Mouse (Mus musculus) cerebellum, adult 9-10 months (tissue): ENCODE measurements at regions not wholly inside any gene's neighbourhood (a gene's known extent, or its start where the extent isn't known, plus 50 kb on each side); places are given as distances from the start of the nearest gene placed in this dataset.

Source experiments
- DNase-seq: peaks from one replicate; pipeline ENCODE4 v3.0.0; 2022

DNA sequence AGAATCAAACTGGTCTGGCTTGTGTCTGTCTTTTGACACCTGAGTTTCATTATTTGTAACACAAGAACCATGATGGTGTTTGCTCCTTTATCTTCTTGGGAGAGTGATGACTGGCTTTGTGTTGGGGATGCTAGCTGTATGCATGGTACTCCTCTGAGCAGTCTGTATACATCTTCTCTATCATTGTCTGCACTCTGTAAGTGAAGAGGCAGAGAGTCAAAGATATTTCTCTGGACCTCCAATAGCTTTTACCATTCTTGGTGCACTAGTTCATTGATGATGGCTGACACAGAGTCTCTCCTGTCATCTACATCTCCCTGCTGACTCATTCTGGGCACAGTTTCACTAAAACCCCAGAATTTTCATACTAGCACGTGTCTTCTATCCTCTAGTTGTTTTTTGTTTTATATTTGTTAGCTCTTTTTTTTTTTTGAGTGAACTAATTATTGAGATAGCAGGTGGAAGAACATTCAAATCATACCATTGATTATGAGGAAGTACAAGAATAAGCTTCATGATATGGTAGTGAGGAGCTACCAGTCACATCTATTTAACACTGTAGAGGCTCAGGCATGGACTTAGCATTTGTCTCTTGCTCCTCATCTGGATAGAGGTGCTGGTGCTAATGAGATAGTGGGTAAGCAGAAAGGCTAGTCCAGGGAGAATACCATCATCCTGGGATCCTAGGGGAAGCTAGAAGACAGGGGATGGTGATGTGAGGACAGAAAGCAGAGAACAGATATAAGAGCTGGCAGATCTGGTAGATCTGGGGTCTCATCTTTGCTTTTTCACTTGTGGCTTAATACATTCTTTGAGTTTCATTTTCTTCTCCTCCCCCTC lies 1402.9 kb upstream of the A1bg start:
- no peak for DNase-seq

DNA sequence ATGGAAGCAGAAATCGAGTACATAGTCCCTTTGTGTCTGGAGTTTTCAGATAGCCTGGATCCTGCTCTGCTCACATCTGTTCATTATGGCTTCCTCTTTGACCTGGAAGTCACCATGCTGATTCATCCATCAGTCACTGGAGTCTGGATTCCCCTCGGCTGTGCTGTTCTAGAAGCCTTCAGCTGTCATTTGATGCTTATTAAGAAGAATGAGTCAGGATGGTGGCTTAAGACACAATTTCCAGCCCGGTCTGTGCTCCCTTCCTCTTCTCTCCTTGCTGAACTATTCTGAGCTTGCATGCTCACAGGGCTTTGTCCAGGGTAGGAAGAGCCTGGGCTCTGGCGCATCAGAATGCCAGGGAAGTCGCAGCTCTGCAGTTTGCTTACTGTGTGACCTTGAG lies 1398.2 kb upstream of the A1bg start:
- no peak for DNase-seq

DNA sequence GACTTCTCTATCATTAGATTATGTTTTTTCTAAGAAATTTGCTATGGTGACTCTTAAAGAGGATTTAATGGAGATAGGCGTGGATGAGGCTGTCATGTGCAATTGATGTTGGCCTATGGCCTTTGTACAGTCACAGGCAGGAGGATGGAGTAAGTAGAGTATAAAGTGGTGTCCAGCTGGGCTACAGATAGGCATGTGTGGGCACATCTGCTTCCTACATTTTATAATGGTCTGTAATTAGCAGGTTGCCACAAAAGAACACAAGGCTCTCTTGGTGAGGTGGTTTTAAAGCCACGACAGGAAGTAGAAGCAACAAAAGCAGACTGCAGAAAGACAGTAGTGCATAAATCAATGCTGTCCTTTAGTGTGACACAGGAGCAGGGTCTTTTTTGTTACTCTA lies 1391.6 kb upstream of the A1bg start:
- DNase-seq = no peak

DNA sequence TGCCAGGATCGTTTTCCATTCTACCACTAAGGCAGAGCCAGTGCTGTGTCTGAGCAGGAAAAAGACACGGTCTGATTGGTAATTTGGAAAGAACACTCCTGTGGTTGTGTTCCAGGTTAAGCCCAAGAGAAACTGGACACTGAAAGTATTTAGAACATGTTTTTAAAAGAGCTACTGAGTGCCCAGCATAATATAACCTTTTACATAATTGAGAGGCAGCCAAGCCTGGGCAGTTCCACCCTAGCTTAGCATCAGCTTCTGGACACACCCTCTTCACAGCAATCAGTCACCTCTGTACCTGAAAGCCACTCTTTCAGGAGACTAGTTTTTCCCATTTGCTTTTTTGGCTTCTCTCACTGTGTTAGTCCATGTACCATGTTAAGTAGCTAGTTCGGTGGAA lies 1379.4 kb upstream of the A1bg start:
- no peak for DNase-seq

DNA sequence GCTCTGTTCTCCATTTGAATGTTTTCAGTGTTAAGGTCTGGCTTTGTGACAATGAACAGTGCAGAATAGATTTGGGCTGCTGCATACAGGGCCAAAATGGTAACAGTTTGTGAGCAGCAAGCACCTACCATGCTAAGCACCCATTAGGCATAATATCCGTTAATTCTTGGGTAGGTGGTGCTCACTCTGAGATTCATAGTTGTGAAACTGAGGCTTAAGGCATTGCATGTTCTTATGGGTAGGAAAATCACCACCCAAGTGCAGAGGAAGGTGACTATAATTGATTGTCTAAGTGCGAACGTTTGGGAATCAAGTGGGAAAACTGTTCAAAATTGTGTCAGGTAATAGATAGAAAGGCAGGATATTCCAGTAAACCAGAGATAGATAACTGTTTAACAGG lies 1378.8 kb upstream of the A1bg start:
- no peak for DNase-seq

DNA sequence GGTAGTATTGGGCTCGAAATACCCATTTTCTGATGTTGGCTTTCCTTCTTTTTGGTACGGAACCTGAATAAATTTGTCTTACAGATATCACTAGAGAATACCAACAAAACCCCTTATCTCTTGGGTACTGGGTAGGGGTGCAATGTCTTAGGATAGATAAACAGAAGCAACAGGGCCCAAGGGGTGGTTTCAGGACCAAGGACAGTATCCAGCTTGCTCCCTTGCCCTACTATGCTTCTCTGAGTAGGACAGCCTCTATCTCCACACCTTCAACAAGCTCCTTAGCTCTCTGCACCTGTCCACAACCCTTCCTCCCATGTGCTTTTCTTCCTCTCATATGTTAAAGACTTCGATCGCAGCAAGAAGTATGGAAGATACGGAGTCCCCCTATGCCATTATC lies 1374.3 kb upstream of the A1bg start:
- DNase-seq = no peak

DNA sequence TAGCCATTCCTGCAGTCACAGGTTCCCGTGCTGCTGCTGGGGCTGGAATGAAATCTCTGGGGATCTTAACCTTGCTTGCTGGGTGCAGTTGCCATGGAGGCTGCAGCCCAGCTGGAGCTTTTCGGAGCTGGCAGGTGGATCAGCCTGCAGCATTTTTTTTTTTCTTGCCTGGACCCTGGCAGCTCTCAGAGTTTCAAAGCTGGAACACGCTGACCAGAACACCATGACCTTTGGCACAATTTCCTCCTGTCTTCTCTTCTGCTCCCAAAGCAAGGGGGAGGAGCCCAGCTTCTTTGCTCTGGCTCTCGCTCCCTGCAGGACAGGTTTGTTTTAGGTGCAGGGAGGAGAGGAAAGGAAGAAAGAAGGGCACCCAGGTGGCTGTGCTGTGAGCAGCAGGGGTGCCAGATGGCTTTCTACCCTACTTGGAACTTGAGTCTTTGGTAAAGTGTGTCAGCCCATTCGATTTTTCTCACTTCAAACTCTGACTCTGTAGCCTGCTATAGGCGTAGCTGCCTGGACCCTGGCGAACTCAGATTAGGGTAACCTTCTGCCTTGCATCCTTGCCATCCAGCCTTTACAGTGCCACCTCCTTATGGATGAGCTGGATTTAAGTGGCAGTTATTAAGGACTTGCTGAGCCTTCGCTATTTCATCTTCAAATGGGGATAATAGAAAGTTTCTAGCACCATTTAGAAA lies 1372.6 kb upstream of the A1bg start:
- DNase-seq = peak; percentile 24

DNA sequence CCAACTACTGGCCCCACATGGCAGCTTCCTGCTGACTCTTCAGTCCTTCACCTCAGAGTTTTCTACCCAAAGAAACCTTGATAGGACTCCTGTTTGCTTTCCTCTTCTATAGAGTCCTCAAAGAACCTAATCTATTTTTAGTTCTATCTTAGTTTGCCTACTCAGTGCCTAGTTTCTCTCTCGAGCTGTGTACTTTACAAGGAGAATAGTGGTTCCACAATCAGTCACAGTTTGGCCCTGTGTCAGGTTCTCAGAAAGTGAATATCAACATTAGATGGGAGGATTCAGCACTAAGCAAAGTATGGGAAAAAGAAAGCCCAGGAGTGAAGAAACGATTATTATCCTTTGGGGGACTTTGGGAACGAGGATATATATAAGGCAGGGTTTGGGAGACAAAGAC lies 1372.0 kb upstream of the A1bg start:
- no peak for DNase-seq

DNA sequence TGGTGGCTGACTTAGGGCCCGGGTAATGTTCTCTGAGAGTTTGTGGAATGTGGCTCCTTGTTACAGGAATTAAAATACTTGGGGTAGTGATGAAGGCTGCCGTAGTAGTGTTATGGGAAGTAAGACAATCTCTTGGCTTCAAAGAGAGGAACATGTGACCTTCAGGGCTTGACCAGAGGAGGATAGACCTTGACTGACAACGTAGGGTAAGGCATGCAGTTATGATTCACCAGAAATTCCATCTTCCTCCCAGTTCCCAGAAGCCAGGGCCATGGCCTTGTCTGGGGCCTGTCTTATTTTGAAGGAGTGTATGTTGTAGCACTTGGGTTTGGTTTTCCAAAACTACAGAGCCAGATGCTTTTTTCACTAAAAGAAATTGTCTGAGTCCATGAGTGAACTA lies 1370.1 kb upstream of the A1bg start:
- no peak for DNase-seq

DNA sequence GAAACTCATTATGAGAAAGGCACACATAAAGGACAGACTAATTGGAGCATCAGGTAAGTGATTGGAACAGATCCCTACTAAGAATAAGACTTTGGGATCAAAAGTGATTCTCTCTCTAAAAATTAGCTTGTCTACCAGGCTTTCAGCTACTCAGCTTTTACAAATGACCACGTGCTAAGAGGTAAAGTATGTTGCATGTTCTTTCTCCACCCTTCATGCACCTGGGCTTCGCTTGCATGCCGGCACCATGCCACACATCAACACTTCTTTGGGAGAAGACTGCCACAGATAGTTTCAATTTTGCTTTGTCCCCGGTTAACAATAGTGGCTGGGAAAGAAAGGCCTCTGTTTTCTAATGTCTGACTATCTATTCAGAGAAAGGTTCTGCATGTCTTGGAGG lies 1367.9 kb upstream of the A1bg start:
- DNase-seq = no peak

DNA sequence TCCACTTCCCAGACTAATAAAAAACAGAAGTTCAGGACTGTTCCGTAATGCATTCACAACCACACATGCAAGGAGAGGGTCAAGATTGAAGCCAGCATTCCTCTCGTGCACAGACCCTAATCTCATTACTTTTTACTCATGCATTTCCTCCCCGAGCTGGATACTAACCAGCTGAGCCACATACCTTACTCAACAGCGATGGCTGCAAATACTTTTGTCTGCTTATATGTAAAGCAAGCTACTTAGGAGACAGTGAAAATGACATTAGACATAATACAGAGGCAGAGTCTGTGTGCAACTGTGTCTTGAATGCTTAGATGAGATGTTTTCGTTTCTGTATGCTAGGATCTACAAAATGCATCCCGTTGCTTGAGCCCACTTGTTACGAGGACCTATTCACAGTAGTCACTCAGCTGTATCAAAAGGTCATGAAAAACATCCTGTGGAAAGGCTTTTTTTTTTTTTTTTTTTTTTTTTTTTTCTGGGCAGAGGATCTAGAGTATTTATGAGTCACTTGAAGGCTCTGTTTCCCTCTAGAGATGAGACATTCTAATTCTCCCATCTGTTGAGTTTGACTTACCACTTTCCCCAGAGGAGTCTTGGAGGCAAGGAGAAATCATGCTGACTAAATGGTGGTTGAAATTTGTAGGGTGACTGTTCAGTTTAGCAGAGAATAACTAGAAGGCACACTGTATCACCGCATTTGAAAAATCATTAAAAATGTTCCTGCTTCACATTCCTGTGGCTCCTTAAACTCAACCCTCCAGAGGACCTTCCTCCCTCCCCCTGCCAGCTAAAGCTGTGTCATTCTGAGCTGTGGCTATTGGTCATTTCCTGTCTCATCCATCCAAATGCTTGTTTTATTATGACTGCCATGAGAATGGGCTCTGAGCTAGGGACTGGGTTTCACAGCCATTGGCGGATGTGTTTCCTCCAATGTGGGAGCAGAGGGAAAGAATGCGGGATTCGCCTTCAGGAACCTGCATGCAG lies 1364.1 kb upstream of the A1bg start:
- no peak for DNase-seq

DNA sequence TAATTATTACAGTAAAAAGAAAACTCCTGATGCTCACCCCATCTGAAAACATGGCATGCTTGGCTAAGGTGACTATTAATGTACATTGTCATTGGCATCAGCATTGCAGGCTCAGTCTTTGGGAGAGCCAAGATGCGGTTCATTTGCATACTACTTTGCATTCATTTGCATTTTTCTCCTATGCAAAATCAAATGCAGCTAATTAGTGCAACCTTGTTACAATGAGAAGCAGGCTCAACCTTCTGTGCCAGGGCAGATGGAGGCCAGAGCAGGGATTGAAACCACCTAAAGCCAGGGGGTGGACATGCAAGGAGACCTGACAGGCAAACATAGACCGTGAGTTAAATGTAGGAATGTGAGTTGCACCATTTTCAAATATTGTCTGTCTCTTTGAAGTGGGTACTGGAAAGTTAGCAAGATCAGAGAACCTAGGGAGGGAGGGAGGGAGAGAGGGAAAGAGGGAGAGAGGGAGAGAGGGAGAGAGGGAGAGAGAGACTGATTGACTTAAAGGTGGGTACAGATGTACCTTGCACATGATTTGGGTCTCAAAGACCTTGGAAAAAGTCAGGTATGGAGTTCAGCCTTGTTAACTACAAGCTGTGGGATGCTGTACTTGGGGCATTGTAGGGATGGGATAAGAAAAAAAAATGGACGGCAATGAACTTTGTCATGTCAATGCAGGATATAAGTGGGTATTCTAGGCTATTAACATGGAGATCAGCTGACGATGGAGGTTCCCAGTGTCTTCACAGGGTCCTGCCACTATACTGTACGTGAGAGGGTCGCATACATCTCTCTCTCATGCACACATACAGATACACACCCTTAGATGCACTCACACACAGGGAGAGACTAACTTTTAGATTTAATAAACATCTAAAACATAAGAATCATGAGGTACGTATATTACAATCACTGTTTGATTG lies 1362.1 kb upstream of the A1bg start:
- DNase-seq = no peak

DNA sequence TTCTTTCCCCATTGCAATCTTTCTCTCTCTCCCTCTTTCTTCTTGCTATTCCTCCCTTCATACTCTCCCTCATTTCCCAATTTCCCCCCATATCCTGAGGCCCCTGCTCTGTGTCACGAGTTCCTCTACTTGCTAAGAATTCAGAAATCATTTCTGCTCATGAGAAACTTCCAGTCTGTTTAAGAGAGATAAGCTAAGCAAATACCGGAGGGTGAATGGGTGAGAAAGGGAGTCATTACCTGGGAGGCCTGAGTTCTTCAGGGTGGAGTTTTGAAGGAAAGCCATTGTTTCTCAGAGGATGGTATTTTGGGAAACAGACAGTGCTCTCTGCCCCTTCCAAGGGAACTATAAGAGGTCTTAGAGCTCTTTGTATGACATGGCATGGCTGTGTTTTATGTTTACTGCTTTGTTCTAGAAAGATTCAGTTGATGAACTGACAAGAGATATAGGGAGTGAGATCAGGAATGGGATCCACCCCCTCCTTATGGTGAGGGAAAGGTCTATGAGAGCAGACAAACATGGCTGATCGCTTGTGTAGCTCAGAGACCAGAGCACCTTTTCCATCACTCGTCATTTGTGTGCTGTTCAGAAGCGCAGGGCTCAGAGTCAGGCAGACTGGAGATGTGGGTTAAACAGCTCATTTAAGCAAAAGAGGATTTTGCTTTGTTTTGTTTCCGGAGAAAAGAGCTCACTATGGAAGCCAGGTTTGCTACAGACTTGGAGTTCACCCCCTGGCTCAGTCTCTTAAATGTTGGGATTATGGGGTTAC lies 1361.0 kb upstream of the A1bg start:
- DNase-seq = no peak

DNA sequence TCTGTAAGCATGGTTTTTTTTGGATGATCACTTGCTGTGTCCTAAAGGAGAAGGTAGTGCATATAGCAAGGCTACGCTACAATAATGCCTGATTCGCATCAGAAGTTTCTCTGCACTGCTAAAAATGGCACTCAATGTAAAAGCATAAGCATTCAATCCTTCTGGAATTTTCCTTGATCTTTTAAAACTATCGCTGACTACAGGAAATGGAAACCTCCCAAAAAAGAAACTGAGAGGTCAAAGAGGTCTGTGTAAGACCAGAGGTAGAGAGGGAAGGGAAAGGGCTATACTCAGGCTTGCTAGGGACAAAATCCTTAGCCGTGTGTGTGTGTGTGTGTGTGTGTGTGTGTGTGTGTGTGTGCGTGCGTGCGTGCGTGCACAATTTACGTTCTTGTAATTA lies 1359.8 kb upstream of the A1bg start:
- no peak for DNase-seq

DNA sequence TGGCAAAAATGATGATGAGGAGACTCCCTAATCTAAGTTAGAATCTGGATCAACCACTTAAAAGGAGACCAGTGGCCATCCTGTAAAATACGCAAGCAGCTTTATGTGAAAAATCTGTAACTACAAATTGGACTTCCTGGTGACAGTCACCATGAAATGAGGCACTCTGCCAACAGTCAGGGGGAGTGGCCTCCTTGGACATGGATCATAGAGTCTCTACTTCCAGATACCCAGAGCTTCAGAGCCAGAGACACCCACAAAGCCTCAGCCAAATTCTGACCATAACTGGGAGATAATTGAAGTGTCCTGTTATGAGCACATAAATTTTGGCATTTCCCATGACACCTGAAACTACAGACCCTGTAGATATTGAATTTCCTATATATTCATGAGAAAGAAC lies 1359.3 kb upstream of the A1bg start:
- DNase-seq = no peak

DNA sequence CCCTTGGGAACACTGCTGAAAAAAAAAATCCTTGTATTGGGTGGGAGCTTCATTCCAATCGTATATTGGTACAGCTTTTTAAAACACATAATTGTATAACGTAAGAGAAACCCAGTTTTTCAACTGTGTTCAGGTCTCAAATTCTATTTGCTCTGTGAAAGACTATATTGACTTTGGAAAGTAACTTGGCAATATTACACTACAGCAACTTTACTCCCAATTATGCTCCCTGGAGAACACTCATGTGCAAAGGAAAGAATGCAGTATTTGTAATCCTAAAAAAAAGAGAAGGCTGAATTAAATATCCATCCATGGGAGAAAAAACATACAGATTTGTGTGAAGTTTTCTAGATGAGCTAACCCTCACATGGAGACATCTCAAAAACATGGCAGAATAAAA lies 1356.7 kb upstream of the A1bg start:
- no peak for DNase-seq

DNA sequence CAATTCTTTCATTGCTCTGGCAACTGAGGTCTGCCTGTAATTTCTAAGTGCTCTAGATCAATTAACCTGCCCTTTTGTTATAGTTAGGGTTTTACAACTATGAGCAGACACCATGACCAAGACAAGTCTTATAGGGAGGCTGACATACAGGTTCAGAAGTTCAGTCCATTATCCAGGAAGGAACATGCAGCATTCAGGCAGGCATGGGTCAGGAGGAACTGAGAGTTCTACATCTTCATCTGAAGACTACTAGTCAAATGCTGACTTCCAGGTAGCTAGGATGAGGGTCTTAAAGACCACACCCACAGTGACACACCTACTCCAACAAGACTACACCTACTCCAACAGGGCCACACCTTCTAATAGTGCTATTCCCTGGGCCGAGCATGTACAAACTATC lies 1352.0 kb upstream of the A1bg start:
- DNase-seq = no peak

DNA sequence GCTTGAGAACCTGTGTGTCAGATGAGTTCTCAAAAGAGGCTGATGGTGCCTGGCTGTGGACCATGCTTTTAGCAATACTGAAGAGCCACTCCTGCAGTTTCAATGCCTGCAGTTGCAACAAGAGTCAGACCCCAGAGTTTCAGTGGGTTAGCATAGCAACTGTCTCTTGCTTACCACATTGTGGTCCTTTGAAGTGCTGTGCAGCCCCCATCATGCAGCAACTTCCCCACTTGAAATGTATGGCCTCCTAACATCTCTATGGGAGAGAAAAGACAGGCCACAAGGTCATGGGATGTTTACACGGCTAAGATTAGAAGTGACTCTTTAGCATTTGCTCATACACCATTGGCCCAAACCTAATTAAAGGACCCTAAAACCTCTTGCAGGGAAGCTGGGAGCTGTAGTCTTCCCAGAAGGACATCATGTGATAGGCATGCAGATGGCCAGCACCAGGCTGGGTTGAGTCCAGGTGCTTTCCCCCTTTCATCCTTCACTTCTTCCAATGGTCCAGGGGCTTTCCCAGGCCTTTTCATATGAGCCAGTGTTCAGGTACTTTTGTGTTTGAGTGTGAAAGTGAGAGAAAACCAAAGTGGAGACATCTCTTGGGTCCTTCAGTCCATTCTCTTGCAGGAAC lies 1351.2 kb upstream of the A1bg start:
- no peak for DNase-seq

DNA sequence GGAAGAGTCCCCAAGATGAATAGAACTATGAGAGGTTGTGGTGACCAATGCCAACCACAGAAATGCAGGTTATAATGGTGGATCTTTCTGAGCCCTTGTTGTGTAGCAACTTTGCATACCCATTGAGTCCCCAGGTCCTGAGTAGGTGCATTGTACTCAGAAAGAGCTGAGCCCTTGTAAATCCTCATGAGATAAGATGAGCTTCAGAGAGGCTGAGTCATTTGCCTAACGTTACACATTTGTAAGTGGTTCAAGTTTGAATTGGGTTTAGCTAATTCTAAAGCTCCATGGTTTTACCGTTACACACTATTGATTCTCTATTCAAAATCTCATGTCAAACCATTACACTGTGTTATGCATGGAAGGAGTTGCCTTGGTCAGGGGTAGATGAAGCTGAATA lies 1349.9 kb upstream of the A1bg start:
- DNase-seq = no peak

DNA sequence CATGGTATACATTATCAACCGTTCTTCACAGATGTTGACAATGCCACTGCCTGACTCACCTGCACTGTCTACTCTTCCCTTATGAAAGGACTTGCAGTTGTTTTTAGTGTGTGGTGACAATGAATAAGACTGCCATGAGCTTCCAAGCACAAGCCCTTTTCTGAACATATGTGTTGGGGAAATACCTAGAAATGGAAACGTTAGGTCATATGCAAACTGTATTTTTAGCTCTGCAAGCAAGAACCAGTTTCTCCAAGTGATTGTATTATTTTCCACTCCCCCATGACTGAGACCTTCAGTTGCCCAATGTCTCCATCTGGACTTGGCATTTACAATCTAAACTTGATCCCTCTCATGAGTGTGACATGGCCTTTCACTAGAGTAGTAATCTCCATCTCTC lies 1348.6 kb upstream of the A1bg start:
- DNase-seq = no peak

DNA sequence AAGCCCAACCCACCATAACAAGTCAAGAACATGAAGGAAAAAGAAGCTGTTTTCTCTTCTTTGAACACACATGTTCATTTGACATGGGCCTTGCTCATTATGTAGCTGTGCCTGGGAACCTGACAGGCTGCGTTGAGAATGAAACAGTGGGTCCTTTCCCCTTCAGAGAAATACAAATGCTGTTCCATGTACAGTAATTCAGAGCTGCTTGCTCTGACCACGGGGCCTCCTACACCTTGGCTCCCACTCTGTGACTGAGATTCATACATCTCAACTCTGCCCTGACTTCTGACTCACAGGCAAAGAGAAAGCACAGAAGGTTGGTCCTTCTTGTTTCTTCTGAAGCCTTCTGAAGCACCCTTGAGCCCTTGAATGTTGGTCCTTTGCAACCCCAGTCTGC lies 1345.4 kb upstream of the A1bg start:
- DNase-seq = no peak
